Mouse (Mus musculus) WW6 (cell line): Measurements from ENCODE around the gene Cd200r3.

ENCODE experiments used
- DNase-seq: peaks from one replicate; pipeline ENCODE4 v3.0.0-alpha.2; 2013; ENCODE audit warnings: low read depth, low spot score

The Cd200r3 gene

GRCm38 (mm10) chr16:44943468-44943867 is at the start of gene Cd200r3:
Gene Cd200r3 (plus strand): TSS chr16:44943678.
- no peak for DNase-seq

- DNase-seq = no peak
Observed at GRCm38 (mm10) chr16:44932016-44932415, 11.5 kb upstream of the Cd200r3 start.

GRCm38 (mm10) chr16:44951360-44952114 is 8.1 kb downstream of the Cd200r3 start:
- DNase-seq = no peak

- DNase-seq = no peak
Observed at GRCm38 (mm10) chr16:44962296-44962695, 18.8 kb downstream of the Cd200r3 start.

- no peak for DNase-seq
Observed at GRCm38 (mm10) chr16:44962777-44963176, 19.3 kb downstream of the Cd200r3 start.

GRCm38 (mm10) chr16:44964526-44965374 is 21.3 kb downstream of the Cd200r3 start:
- no peak for DNase-seq

GRCm38 (mm10) chr16:44965428-44965827 is 21.9 kb downstream of the Cd200r3 start:
- DNase-seq = no peak

GRCm38 (mm10) chr16:44965890-44966289 is 22.4 kb downstream of the Cd200r3 start:
- DNase-seq = no peak

GRCm38 (mm10) chr16:44966891-44967290 is 23.4 kb downstream of the Cd200r3 start:
- no peak for DNase-seq

- DNase-seq = no peak
Observed at GRCm38 (mm10) chr16:44968113-44968512, 24.6 kb downstream of the Cd200r3 start.

- no peak for DNase-seq
Observed at GRCm38 (mm10) chr16:44970925-44971324, 27.4 kb downstream of the Cd200r3 start.

GRCm38 (mm10) chr16:44974042-44974441 is 30.6 kb downstream of the Cd200r3 start:
- no peak for DNase-seq

GRCm38 (mm10) chr16:44976081-44976480 is 32.6 kb downstream of the Cd200r3 start:
- no peak for DNase-seq

- DNase-seq = no peak
Observed at GRCm38 (mm10) chr16:44976892-44977633, 33.6 kb downstream of the Cd200r3 start.

GRCm38 (mm10) chr16:44978193-44978592 is 34.7 kb downstream of the Cd200r3 start:
- DNase-seq = no peak

- no peak for DNase-seq
Observed at GRCm38 (mm10) chr16:44979355-44979896, 35.9 kb downstream of the Cd200r3 start.

GRCm38 (mm10) chr16:44982972-44983371 is 39.5 kb downstream of the Cd200r3 start:
- no peak for DNase-seq

GRCm38 (mm10) chr16:44983379-44984060 is 40.0 kb downstream of the Cd200r3 start:
- no peak for DNase-seq

- DNase-seq = no peak
Observed at GRCm38 (mm10) chr16:44984111-44984510, 40.6 kb downstream of the Cd200r3 start.

GRCm38 (mm10) chr16:44984925-44985324 is 41.4 kb downstream of the Cd200r3 start:
- DNase-seq = no peak

GRCm38 (mm10) chr16:44986029-44986428 is 42.6 kb downstream of the Cd200r3 start:
- no peak for DNase-seq
